Mouse (Mus musculus) brain, embryonic 18.5 days (tissue): ENCODE results near the gene Polr2l.
"Not testable (repeated sequence)": the region's sequence is repeated elsewhere in the genome, so short reads cannot be mapped to it uniquely, and the experiment has no call there.

Experiments
- DNase-seq: peaks from one replicate; pipeline ENCODE4 v3.0.0-alpha.2; 2012; ENCODE audit warnings: low read depth, low spot score

The Polr2l gene

GRCm38 (mm10) chr7:141451928-141452327, 23.0 kb downstream of the Polr2l start:
- DNase-seq, result no peak

GRCm38 (mm10) chr7:141447110-141447991, 27.6 kb downstream of the Polr2l start, which contains the start of gene Rplp2:
Rplp2 (plus strand) TSS chr7:141447370.
- peak; percentile 93 for DNase-seq

- not testable (repeated sequence) for DNase-seq
Measured at GRCm38 (mm10) chr7:141446374-141446773, 28.6 kb downstream of the Polr2l start.

GRCm38 (mm10) chr7:141443828-141444237, 31.1 kb downstream of the Polr2l start, which contains the start of gene Pidd1:
Pidd1 (minus strand) TSS chr7:141444025.
- no peak for DNase-seq

GRCm38 (mm10) chr7:141443081-141443821, 31.7 kb downstream of the Polr2l start:
- DNase-seq, result no peak

- no peak for DNase-seq
Measured at GRCm38 (mm10) chr7:141442199-141442598, 32.7 kb downstream of the Polr2l start.

GRCm38 (mm10) chr7:141441460-141441859, 33.5 kb downstream of the Polr2l start:
- DNase-seq, result no peak

GRCm38 (mm10) chr7:141440613-141441012, 34.3 kb downstream of the Polr2l start:
- no peak for DNase-seq

GRCm38 (mm10) chr7:141439811-141440210, 35.1 kb downstream of the Polr2l start:
- DNase-seq, result no peak

GRCm38 (mm10) chr7:141439140-141439679, 35.7 kb downstream of the Polr2l start:
- DNase-seq, result no peak

GRCm38 (mm10) chr7:141438201-141438968, 36.5 kb downstream of the Polr2l start:
- no peak for DNase-seq

GRCm38 (mm10) chr7:141437178-141438120, 37.5 kb downstream of the Polr2l start, which contains the start of gene Slc25a22:
Slc25a22 (minus strand) TSS chr7:141437892.
- DNase-seq, result peak; percentile 79

GRCm38 (mm10) chr7:141436523-141436892, 38.4 kb downstream of the Polr2l start:
- DNase-seq, result no peak

- no peak for DNase-seq
Measured at GRCm38 (mm10) chr7:141435856-141436522, 38.9 kb downstream of the Polr2l start.

GRCm38 (mm10) chr7:141435129-141435855, 39.6 kb downstream of the Polr2l start:
- no peak for DNase-seq

GRCm38 (mm10) chr7:141434464-141434863, 40.5 kb downstream of the Polr2l start:
- DNase-seq, result no peak

GRCm38 (mm10) chr7:141433517-141434400, 41.2 kb downstream of the Polr2l start:
- DNase-seq, result no peak
